ENCODE assay signal across 8 mouse cellular contexts in genomic region chr16:17921325-17922162, GRCm38 (mm10). TPM values are rescaled to one million over a fixed set of nuclear protein-coding genes. Genes with fewer than 3 reads are reported as not detected.
A peak's percentile ranks its signal among the peaks of the same experiment; 100 is the strongest.
DNase-seq lines count a peak whose midpoint lies in the region; ATAC-seq lines count a peak whose summit lies in the region.

No protein-coding gene starts in this region.

- H3K9ac ChIP-seq in intestine, embryonic 14.5 days (ENCODE audit: low read length) = peak overlapping the region; percentile 90

- peaks cover 32% of the 10 kb centered on the region for H3K27me3 ChIP-seq in intestine, embryonic 14.5 days (replicated peaks; ENCODE audit: control insufficient read depth, insufficient read depth, low read length)

- ATAC-seq in intestine, embryonic 14.5 days (replicated peaks; ENCODE audit: low FRiP score, low TSS enrichment, low read depth) = peak; percentile 92

- H3K36me3 ChIP-seq in intestine, embryonic 14.5 days (ENCODE audit: control insufficient read depth, insufficient read depth, low read length) = peaks cover 15% of the 10 kb centered on the region; the same call in 1 of the 2 replicates

- no peaks in the 10 kb centered on the region for H3K9me3 ChIP-seq in intestine, embryonic 14.5 days (ENCODE audit: control insufficient read depth, low read length)

- peak overlapping the region; percentile 97 for H3K4me2 ChIP-seq in intestine, embryonic 14.5 days (ENCODE audit: low read length)

- H3K4me1 ChIP-seq in intestine, embryonic 14.5 days (replicated peaks; ENCODE audit: control insufficient read depth, insufficient read depth, low read length) = peaks cover 16% of the 10 kb centered on the region

- peak; percentile 95 to 98 for DNase-seq in adrenal gland, adult (ENCODE audit: inconsistent age in 2 of 2, low spot score in 1 of 2)
- peak; percentile 98 for DNase-seq in embryo, embryonic 10.5 days (ENCODE audit: low spot score)
- DNase-seq in gastrocnemius, postnatal 14 days = peak; percentile 95
- peak; percentile 98 for DNase-seq in intestine, embryonic 14.5 days (ENCODE audit: low spot score)
- peak; percentile 98 for DNase-seq in left cerebral cortex, postnatal 14 days (ENCODE audit: low spot score in 2 of 2)
- peak; percentile 99 for DNase-seq in mesoderm, embryonic 11.5 days (ENCODE audit: low read depth, low spot score)
- peak; percentile 94 to 96 for DNase-seq in right cerebral cortex, postnatal 36 days (ENCODE audit: low spot score in 2 of 2)
- DNase-seq in yolk sac, embryonic 10.5 days (ENCODE audit: low spot score) = peak; percentile 94

- H3K27ac ChIP-seq in intestine, embryonic 14.5 days (ENCODE audit: low read depth) = peak overlapping the region; percentile 78

- peak overlapping the region; percentile 98 for H3K4me3 ChIP-seq in intestine, embryonic 14.5 days (ENCODE audit: low read depth, low read length)

- 1% methylated on average over 46 of the region's 47 CpGs for WGBS in intestine, embryonic 14.5 days

- intact Hi-C loops in gastrocnemius, postnatal 14 days (cut with DNase I; ENCODE audit: low total_unique reads) = no loop called here
- intact Hi-C loops in left cerebral cortex, postnatal 14 days (cut with DNase I) = loop anchor here (10.0 kb wide), 1 partner anchor 293 kb away; the partner anchor contains the start of gene Ccdc188

RNA-seq across cellular contexts. Expression of gene Slc25a1, which starts 6.5 kb away (rescaled TPM):
- 1 to 10 TPM; 4.9 to 7.7 TPM for total RNA-seq in gastrocnemius, postnatal 14 days (2021)
- 130 and 142 TPM in 2 replicates for polyA plus RNA-seq in intestine, embryonic 14.5 days (2014; fragmentation: Nextera tagmentation; extraction: Ambion mirVana)
- total RNA-seq in left cerebral cortex, postnatal 14 days (2021) = 10 to 100 TPM; 52.4 to 53.8 TPM

RNA-seq across cellular contexts. Expression of gene Gsc2, which starts 6.7 kb away (rescaled TPM):
- total RNA-seq in gastrocnemius, postnatal 14 days (2021) = not detected
- not detected in 2 replicates for polyA plus RNA-seq in intestine, embryonic 14.5 days (2014; fragmentation: Nextera tagmentation; extraction: Ambion mirVana)
- total RNA-seq in left cerebral cortex, postnatal 14 days (2021) = not detected

RNA-seq across cellular contexts. Expression of gene Ess2, which starts 10.4 kb away (rescaled TPM):
- total RNA-seq in gastrocnemius, postnatal 14 days (2021) = 1 to 10 TPM; 9.0 to 9.3 TPM
- polyA plus RNA-seq in intestine, embryonic 14.5 days (2014; fragmentation: Nextera tagmentation; extraction: Ambion mirVana) = 29.4 and 42.8 TPM in 2 replicates
- 10 to 100 TPM; 29.4 to 29.8 TPM for total RNA-seq in left cerebral cortex, postnatal 14 days (2021)

RNA-seq across cellular contexts. Expression of gene Tssk2, which starts 23.1 kb away (rescaled TPM):
- total RNA-seq in gastrocnemius, postnatal 14 days (2021) = not detected
- not detected in 2 replicates for polyA plus RNA-seq in intestine, embryonic 14.5 days (2014; fragmentation: Nextera tagmentation; extraction: Ambion mirVana)
- total RNA-seq in left cerebral cortex, postnatal 14 days (2021) = not detected

RNA-seq across cellular contexts. Expression of gene Dgcr2, which starts 23.2 kb away (rescaled TPM):
- total RNA-seq in gastrocnemius, postnatal 14 days (2021) = 10 to 100 TPM; 26.4 to 30.6 TPM
- 82.5 and 83.3 TPM in 2 replicates for polyA plus RNA-seq in intestine, embryonic 14.5 days (2014; fragmentation: Nextera tagmentation; extraction: Ambion mirVana)
- total RNA-seq in left cerebral cortex, postnatal 14 days (2021) = 100 to 1,000 TPM; 102 to 105 TPM

Comparison
In these comparisons a context has a peak if more than half of its experiments do, and no peak if none do; other contexts are left out.
1. Peak in every context shown above with its lines: DNase-seq, ATAC-seq, H3K4me3 ChIP-seq and H3K27ac ChIP-seq.
2. RNA of gene Slc25a1, which starts 6.5 kb away (total RNA-seq): 52.4 to 53.8 TPM in left cerebral cortex, postnatal 14 days; 4.9 to 7.7 TPM in gastrocnemius, postnatal 14 days; every median in the first group is over 4 times any median in the second.